Mouse (Mus musculus) neural tube, embryonic 13.5 days (tissue): ENCODE data around the gene Ell. TPM values are rescaled to one million over a fixed set of nuclear protein-coding genes. Genes with fewer than 3 reads are reported as not detected.
A peak's percentile ranks its signal among the peaks of the same experiment; 100 is the strongest.
"Not testable (repeated sequence)": the region's sequence is repeated elsewhere in the genome, so short reads cannot be mapped to it uniquely, and the experiment has no call there.

Experiments
- ATAC-seq: fragments of 200-750 bp; cut with Nextera tagmentation; 2 replicates; pipeline ENCODE4 v1.8.0; 2017; ENCODE audit warnings: low read depth, mild to moderate bottlenecking, moderate TSS enrichment, moderate library complexity
- H3K27ac ChIP-seq: fragments of 300-500 bp; sonication (generic); replicated peaks from 2 replicates; pipeline ENCODE4 v1.5.1; 2015; ENCODE audit warnings: moderate library complexity, mild to moderate bottlenecking, inconsistent platforms
- H3K27me3 ChIP-seq: fragments of 300-500 bp; sonication (generic); 2 replicates; pipeline ENCODE4 v1.6.1; 2015; ENCODE audit warnings: mild to moderate bottlenecking, inconsistent platforms
- H3K36me3 ChIP-seq: fragments of 300-500 bp; sonication (generic); 2 replicates; pipeline ENCODE4 v1.6.1; 2015; ENCODE audit warnings: mild to moderate bottlenecking, inconsistent platforms
- H3K4me1 ChIP-seq: fragments of 300-500 bp; sonication (generic); replicated peaks from 2 replicates; pipeline ENCODE4 v1.6.1; 2015; ENCODE audit warnings: inconsistent platforms
- H3K4me2 ChIP-seq: fragments of 300-500 bp; sonication (generic); 2 replicates; pipeline ENCODE4 v1.6.1; 2015; ENCODE audit warnings: inconsistent platforms, mild to moderate bottlenecking, moderate library complexity
- H3K4me3 ChIP-seq: fragments of 300-500 bp; sonication (generic); 2 replicates; pipeline ENCODE4 v1.5.1; 2015; ENCODE audit warnings: mild to moderate bottlenecking, inconsistent platforms
- H3K9ac ChIP-seq: fragments of 300-500 bp; sonication (generic); 2 replicates; pipeline ENCODE4 v1.6.1; 2015; ENCODE audit warnings: moderate library complexity, mild to moderate bottlenecking, inconsistent platforms
- H3K9me3 ChIP-seq: fragments of 300-500 bp; sonication (generic); 2 replicates; pipeline ENCODE4 v1.6.1; 2016; ENCODE audit warnings: inconsistent platforms
- WGBS: fragments of 180-500 bp; shearing (Covaris S2); methylation state at CpG from one replicate; pipeline ENCODE4 v1.1.7; 2015; 5-methylcytosine and 5-hydroxymethylcytosine counted together
- polyA plus RNA-seq: library from polyadenylated mRNA; unstranded; fragments of >200 nt; fragmentation: Nextera tagmentation; extraction: Ambion mirVana; gene quantifications from 2 replicates; pipeline ENCODE4 v1.2.1, GENCODE M21; 2015

Ell gene
- polyA plus RNA-seq, 1 experiment from 2014 or later = 16.5 TPM

GRCm38 (mm10) chr8:70510228-70510915, 28.9 kb upstream of the Ell start, which contains the start of gene Uba52:
Gene Uba52 (minus strand): TSS chr8:70510801.
- peak within 1 kb of the TSS; percentile 97 for H3K4me3 ChIP-seq
- peak; percentile 81 for ATAC-seq
- H3K4me2 ChIP-seq = peak within 1 kb of the TSS; percentile 99
- H3K36me3 ChIP-seq = peaks cover 41% of the 10 kb centered on the region
- under 1% methylated on average over 74 of the region's 74 CpGs for WGBS
- H3K4me1 ChIP-seq = peaks cover 42% of the 10 kb centered on the region
- no peaks in the 10 kb centered on the region for H3K27me3 ChIP-seq
- H3K9ac ChIP-seq = peak within 1 kb of the TSS; percentile 88
- no peaks in the 10 kb centered on the region for H3K9me3 ChIP-seq
- peak within 1 kb of the TSS; percentile 97 for H3K27ac ChIP-seq

GRCm38 (mm10) chr8:70511174-70511573, 28.1 kb upstream of the Ell start:
- peak overlapping the region; percentile 97 for H3K27ac ChIP-seq
- peak overlapping the region; percentile 97 for H3K4me3 ChIP-seq
- peaks cover 45% of the 10 kb centered on the region for H3K36me3 ChIP-seq
- H3K4me2 ChIP-seq = peak overlapping the region; percentile 99
- H3K9ac ChIP-seq = peak overlapping the region; percentile 88
- peaks cover 35% of the 10 kb centered on the region for H3K4me1 ChIP-seq
- 86% methylated on average over 6 of the region's 6 CpGs for WGBS
- H3K27me3 ChIP-seq, ATAC-seq, H3K9me3 ChIP-seq: not testable (repeated sequence)

GRCm38 (mm10) chr8:70511770-70512169, 27.5 kb upstream of the Ell start:
- Histone ChIP-seq H3K27ac (no peak overlapping the region), H3K4me1 (peaks cover 34% of the 10 kb centered on the region), H3K36me3 (peaks cover 50% of the 10 kb centered on the region), H3K4me2 (peak overlapping the region; percentile 99; the same call in 1 of the 2 replicates), H3K27me3 (no peaks in the 10 kb centered on the region), H3K9me3 (no peaks in the 10 kb centered on the region), H3K9ac (no peak overlapping the region), H3K4me3 (no peak overlapping the region)
- 98% methylated on average over 2 of the region's 2 CpGs for WGBS
- no peak for ATAC-seq

DNA sequence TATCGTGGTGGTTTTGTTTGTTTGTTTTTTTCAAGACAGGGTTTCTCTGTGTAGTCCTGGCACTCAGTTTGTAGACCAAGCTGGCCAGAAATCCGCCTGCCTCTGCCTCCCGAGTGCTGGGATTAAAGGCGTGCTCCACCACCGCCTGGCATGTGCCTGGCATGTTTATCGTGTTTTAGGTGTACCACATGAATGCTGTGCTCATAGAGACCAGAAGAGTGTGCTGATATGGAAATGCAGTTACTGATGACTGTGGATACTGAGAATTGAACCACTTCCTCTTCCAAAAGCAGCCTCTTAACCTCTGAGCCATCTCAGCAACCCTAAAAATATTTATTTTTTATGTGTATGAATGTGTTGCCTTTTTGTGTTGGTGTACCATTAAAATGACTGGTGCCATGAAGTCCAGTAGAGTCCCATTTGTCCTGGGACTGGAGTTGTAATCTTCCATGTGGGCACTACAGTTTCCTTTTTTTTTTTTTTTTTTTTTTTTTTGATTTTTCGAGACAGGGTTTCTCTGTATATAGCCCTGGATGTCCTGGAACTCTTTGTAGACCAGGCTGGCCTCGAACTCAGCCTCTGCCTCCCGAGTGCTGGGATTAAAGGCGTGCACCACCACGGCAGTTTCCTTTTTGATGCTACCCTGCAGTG, 26.9 kb upstream of the Ell start:
- Histone ChIP-seq H3K27ac (no peak overlapping the region), H3K4me2 (no peak overlapping the region), H3K9ac (no peak overlapping the region), H3K36me3 (peaks cover 44% of the 10 kb centered on the region), H3K4me3 (no peak overlapping the region), H3K9me3 (no peaks in the 10 kb centered on the region), H3K27me3 (no peaks in the 10 kb centered on the region), H3K4me1 (peaks cover 30% of the 10 kb centered on the region)
- WGBS = 91% methylated on average over 11 of the region's 11 CpGs
- no peak for ATAC-seq

GRCm38 (mm10) chr8:70513441-70513840, 25.8 kb upstream of the Ell start:
- WGBS = 65% methylated on average over 2 of the region's 2 CpGs
- no peak overlapping the region for H3K9ac ChIP-seq
- no peak overlapping the region for H3K4me3 ChIP-seq
- H3K36me3 ChIP-seq = peaks cover 41% of the 10 kb centered on the region
- H3K4me2 ChIP-seq = no peak overlapping the region
- no peak for ATAC-seq
- no peaks in the 10 kb centered on the region for H3K9me3 ChIP-seq
- H3K27me3 ChIP-seq = no peaks in the 10 kb centered on the region
- no peak overlapping the region for H3K27ac ChIP-seq
- peaks cover 28% of the 10 kb centered on the region for H3K4me1 ChIP-seq

DNA sequence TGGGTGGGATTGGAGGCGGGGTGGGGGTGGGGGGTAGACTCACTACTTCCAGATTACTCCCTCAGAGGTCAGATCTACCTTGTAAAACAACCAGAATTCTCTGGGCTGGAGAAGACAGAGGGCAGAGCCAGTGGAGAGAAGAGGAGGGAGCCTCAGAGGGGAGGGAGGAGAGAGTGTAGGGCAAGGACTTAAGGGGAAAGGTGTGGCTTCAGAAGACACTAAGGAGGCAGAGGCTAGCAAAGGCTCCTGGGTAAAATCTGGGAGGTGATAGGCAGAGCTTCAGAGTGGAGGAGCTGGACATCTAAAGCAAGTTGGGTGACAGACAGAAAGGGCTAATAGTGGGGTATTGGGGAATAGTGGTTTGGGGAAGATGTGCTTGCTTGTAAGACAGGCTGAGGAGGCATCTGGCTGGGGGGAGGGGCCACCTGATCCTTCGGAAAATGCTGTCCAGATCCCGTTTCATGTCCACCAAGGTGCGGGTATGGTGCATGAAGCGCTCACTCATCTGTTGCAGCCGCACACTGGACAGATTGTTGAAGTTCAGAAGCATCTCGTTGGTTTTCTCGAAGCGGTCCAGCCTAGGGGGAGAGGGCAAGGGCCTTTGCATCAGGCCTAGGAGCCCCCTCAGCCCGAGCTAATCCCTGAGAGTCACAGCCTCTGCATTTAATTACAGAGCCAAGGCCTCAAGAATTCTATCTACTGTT, 21.2 kb upstream of the Ell start:
- 80% methylated on average over 10 of the region's 10 CpGs for WGBS
- ATAC-seq = no peak
- no peaks in the 10 kb centered on the region for H3K9me3 ChIP-seq

GRCm38 (mm10) chr8:70519043-70519442, 20.2 kb upstream of the Ell start:
- Histone ChIP-seq H3K4me1 (peaks cover 17% of the 10 kb centered on the region), H3K27me3 (no peaks in the 10 kb centered on the region), H3K9ac (no peak overlapping the region), H3K9me3 (no peaks in the 10 kb centered on the region), H3K27ac (no peak overlapping the region), H3K4me3 (no peak overlapping the region), H3K4me2 (no peak overlapping the region), H3K36me3 (peaks cover 35% of the 10 kb centered on the region)
- ATAC-seq = no peak
- WGBS = 91% methylated on average over 6 of the region's 6 CpGs

More for the DNA sequence above, 21.2 kb upstream of the Ell start:
- peaks cover 45% of the 10 kb centered on the region for H3K36me3 ChIP-seq
- H3K4me1 ChIP-seq = peaks cover 10% of the 10 kb centered on the region
- H3K27me3 ChIP-seq = no peaks in the 10 kb centered on the region
- no peak overlapping the region for H3K4me3 ChIP-seq
- no peak overlapping the region for H3K27ac ChIP-seq
- H3K4me2 ChIP-seq = no peak overlapping the region
- H3K9ac ChIP-seq = no peak overlapping the region

GRCm38 (mm10) chr8:70519606-70520005, 19.7 kb upstream of the Ell start:
- Histone ChIP-seq H3K27me3 (no peaks in the 10 kb centered on the region), H3K4me1 (peaks cover 17% of the 10 kb centered on the region), H3K9ac (no peak overlapping the region), H3K9me3 (no peaks in the 10 kb centered on the region), H3K27ac (no peak overlapping the region), H3K4me2 (no peak overlapping the region), H3K36me3 (peaks cover 31% of the 10 kb centered on the region), H3K4me3 (no peak overlapping the region)
- 70% methylated on average over 2 of the region's 2 CpGs for WGBS
- ATAC-seq = no peak

DNA sequence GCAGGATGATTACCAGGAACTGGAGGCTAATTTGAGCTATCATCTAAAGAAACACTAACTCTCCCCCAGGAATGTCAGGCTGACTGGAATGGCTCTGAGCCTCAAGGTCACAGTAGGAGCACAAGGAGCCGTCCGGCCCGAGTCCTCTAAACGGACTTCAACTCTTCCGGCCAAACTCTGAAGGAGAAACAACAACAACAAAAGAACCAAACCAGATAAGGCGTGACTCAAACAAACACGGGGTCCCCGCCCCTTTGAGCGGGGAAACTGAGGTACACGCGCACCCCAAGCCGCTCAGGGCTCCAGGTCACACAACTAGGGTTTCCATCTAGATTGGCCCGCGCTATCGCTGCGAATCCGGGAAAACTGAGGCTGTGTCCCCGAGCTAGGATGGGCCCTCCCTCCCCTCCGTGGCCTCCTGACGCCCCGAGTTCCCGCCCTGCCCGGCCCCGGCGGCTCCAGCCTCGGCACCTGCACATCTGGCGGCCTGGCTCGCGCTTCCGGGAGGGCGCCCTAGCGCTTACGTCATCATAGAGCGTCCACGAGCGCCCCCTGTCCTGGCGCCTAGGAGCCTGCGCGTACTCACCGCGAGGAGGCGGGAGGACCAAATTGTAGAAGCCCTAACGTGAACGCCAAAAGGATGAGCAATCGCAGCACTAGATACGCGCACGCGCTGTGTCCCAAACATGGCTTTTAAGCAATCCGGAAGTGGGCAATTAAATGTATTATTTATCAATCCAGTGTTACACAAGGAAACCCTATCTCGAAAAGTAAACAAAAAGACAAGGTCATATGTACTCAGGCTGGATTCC, 16.5 kb upstream of the Ell start:
- Histone ChIP-seq H3K36me3 (peaks cover 19% of the 10 kb centered on the region), H3K4me3 (peak overlapping the region; percentile 67), H3K4me1 (peaks cover 30% of the 10 kb centered on the region), H3K9me3 (no peaks in the 10 kb centered on the region), H3K4me2 (peak overlapping the region; percentile 81), H3K27me3 (no peaks in the 10 kb centered on the region), H3K9ac (peak overlapping the region; percentile 86), H3K27ac (peak overlapping the region; percentile 90)
- peak; percentile 85 for ATAC-seq
- WGBS = under 1% methylated on average over 51 of the region's 51 CpGs

- 3% methylated on average over 8 of the region's 8 CpGs for WGBS
- ATAC-seq = peak; percentile 29; the same call in 1 of the 2 replicates
- Histone ChIP-seq H3K9ac (peak overlapping the region; percentile 95), H3K9me3 (no peaks in the 10 kb centered on the region), H3K27ac (peak overlapping the region; percentile 91), H3K36me3 (peaks cover 28% of the 10 kb centered on the region), H3K27me3 (no peaks in the 10 kb centered on the region), H3K4me2 (peak overlapping the region; percentile 74), H3K4me1 (peaks cover 47% of the 10 kb centered on the region), H3K4me3 (peak overlapping the region; percentile 81)
Measured at GRCm38 (mm10) chr8:70527111-70527511, 12.1 kb upstream of the Ell start.

DNA sequence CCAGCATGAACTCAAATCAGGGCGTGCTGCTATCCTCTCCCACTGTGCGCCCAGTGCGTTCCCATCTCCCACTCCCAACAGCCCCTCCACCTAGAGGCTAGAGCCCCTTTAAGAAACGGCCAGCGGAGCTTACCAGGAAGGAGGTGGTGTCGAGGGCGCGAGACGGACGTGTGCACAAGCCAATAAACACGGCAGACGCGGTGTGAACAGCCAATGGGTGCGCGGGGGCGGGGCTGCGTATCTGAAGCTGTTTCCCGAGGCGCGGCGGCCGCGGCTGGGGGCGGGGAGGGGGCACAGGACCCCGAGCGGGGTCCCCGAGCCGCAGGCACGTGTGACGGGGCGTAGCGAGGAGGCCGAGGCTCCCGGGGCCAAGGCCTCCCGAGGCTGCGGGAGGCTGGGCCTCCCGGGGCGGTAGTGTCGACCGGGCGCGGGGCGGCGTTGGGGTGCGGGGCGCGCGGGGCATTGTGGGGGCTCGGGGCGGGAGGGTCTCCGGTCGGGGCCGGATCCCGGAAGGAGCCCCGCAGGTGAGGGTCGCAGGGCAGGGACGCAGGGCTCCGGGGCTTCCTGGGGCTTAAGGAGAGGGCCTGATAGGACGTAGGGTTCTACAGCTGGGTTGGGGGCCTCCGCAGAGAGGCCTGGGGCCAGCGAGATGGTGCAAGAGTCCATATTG, 11.6 kb upstream of the Ell start, which contains the start of the genes Fkbp8 and Kxd1:
Gene Fkbp8, plus strand, starts transcription at position 213 of the 670 bp plus-strand sequence.
Gene Kxd1, minus strand, starts transcription at position 445 of the 670 bp plus-strand sequence.
- H3K9ac ChIP-seq = peak within 1 kb of the TSS; percentile 95
- peaks cover 42% of the 10 kb centered on the region for H3K4me1 ChIP-seq
- peak within 1 kb of the TSS; percentile 81 for H3K4me3 ChIP-seq
- ATAC-seq = peak; percentile 95
- no peaks in the 10 kb centered on the region for H3K9me3 ChIP-seq
- no peaks in the 10 kb centered on the region for H3K27me3 ChIP-seq
- H3K36me3 ChIP-seq = peaks cover 34% of the 10 kb centered on the region
- H3K4me2 ChIP-seq = peak within 1 kb of the TSS; percentile 74
- H3K27ac ChIP-seq = peak within 1 kb of the TSS; percentile 91
- WGBS = under 1% methylated on average over 54 of the region's 61 CpGs
